Mouse (Mus musculus): ENCODE results near the gene Kpna1.

- TF ChIP-seq CTCF (IDR thresholded peaks at IDR 0.05; ENCODE audit: low read depth) = no peak
- TF ChIP-seq EP300 (IDR thresholded peaks at IDR 0.05; ENCODE audit: low read depth) = no peak
Observed at GRCm38 (mm10) chr16:35952628-35953130, 25.9 kb upstream of the Kpna1 start.

Data from liver, embryonic 14.5 days (tissue).